In the genomic region with DNA sequence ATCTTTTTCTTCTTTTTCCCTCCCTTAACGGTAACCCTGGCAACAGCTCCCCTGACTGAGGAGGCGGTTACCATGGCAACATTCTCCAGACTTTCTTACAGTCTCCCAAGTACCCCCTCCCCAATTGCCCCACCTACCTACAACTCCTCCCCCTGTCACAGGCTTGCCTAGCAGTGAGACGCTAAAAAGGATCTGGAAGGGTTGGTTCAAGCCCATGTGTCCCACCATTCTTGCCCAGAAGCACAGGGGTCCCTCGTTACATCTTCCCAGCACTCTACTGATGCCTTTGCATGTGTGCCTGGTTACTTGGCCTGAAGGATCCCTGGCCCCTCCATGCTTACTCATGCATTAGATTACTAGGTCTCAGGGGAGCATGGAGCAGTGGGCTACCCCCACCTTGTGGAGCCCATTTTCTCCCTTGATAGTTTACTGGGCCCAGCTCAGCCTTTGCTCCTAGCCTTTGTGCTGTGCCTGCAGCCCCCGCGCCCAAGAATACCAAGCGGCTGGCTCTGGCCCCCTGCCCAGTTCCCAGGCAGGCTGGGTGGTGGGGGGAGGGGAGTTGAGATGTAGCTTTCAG, we compare ENCODE assay signal across 10 mouse cellular contexts. TPM values are rescaled to one million over a fixed set of nuclear protein-coding genes. Genes with fewer than 3 reads are reported as not detected.
DNase-seq lines count a peak whose midpoint lies in the region; ATAC-seq lines count a peak whose summit lies in the region.
"Had no signal": no experiment of that assay in that cellular context is flagged by ENCODE, and none has a peak within 500 bp of the region (broad histone marks: within the 10 kb centered on the region; RNA-seq: fewer than 3 reads in every experiment).

No protein-coding gene starts in this region.

- H3K4me2 ChIP-seq in kidney, embryonic 15.5 days, result no peak overlapping the region

- peaks cover 60% of the 10 kb centered on the region for H3K36me3 ChIP-seq in kidney, embryonic 15.5 days

- 55% methylated on average over 7 of the region's 7 CpGs for WGBS in kidney, embryonic 15.5 days

- peak overlapping the region; percentile 87 for H3K27ac ChIP-seq in kidney, embryonic 15.5 days
- H3K27ac ChIP-seq: heart, adult 2 months had no signal

- H3K9me3 ChIP-seq in kidney, embryonic 15.5 days (replicated peaks), result no peaks in the 10 kb centered on the region

- DNase-seq in kidney, adult 18-20 months, result no peak
- peak; percentile 85 to 89 for DNase-seq in cerebellum, postnatal 14 days
- DNase-seq in heart, postnatal 4 days, result peak; percentile 77
- peak; percentile 74 to 75 for DNase-seq in left cerebral cortex, postnatal 36 days (ENCODE audit: low spot score in 2 of 2)
- peak; percentile 72 to 77 for DNase-seq in right cerebral cortex, adult 2 months (ENCODE audit: low spot score in 2 of 2)
- DNase-seq in urinary bladder, postnatal 25 days (ENCODE audit: low spot score), result no peak
- no peak for DNase-seq in thymus, postnatal 10 days (ENCODE audit: low spot score in 2 of 2)

- H3K4me1 ChIP-seq in kidney, embryonic 15.5 days, result peaks cover 61% of the 10 kb centered on the region

- H3K27me3 ChIP-seq in kidney, embryonic 15.5 days, result no peaks in the 10 kb centered on the region

- no peak for ATAC-seq in kidney, embryonic 15.5 days (replicated peaks; ENCODE audit: low FRiP score)

- H3K9ac ChIP-seq in kidney, embryonic 15.5 days, result no peak overlapping the region

- H3K4me3 ChIP-seq in kidney, embryonic 15.5 days (replicated peaks), result no peak overlapping the region
- H3K4me3 ChIP-seq: heart, adult 2 months had no signal

- intact Hi-C loops in left cerebral cortex, postnatal 36 days (cut with DNase I), result no loop called here

RNA-seq across cellular contexts. Expression of gene Pea15a, which starts 5.6 kb away (rescaled TPM):
- 107 and 124 TPM in 2 replicates for polyA plus RNA-seq in kidney, embryonic 15.5 days (2015; fragmentation: Nextera tagmentation; extraction: Ambion mirVana)
- 100 to 1,000 TPM; 140 to 147 TPM for total RNA-seq in heart, postnatal 4 days (2021)
- 100 to 1,000 TPM; 409 to 413 TPM for total RNA-seq in left cerebral cortex, postnatal 36 days (2021)

RNA-seq across cellular contexts. Expression of gene Casq1, which starts 18.7 kb away (rescaled TPM):
- 6.2 and 8.9 TPM in 2 replicates for polyA plus RNA-seq in kidney, embryonic 15.5 days (2015; fragmentation: Nextera tagmentation; extraction: Ambion mirVana)
- total RNA-seq in heart, postnatal 4 days (2021), result 10 to 100 TPM; 11.9 to 18.1 TPM
- total RNA-seq in left cerebral cortex, postnatal 36 days (2021), result 1 to 10 TPM in 1 of 2 experiments, under 1 TPM in 1; 0.67 to 1.0 TPM
- total RNA-seq: MEL had no signal

RNA-seq across cellular contexts. Expression of gene Dcaf8, which starts 53.1 kb away (rescaled TPM):
- 125 and 132 TPM in 2 replicates for polyA plus RNA-seq in kidney, embryonic 15.5 days (2015; fragmentation: Nextera tagmentation; extraction: Ambion mirVana)
- 100 to 1,000 TPM; 114 to 115 TPM for total RNA-seq in heart, postnatal 4 days (2021)
- 100 to 1,000 TPM; 113 to 124 TPM for total RNA-seq in left cerebral cortex, postnatal 36 days (2021)

RNA-seq across cellular contexts. Expression of gene Atp1a4, which starts 57.3 kb away (rescaled TPM):
- 0.05 TPM in 1 of 2 replicates, not detected in the other for polyA plus RNA-seq in kidney, embryonic 15.5 days (2015; fragmentation: Nextera tagmentation; extraction: Ambion mirVana)
- under 1 TPM in 1 of 2 experiments, not detected in 1; 0.11 TPM for total RNA-seq in heart, postnatal 4 days (2021)
- total RNA-seq in left cerebral cortex, postnatal 36 days (2021), result not detected
- total RNA-seq: heart, adult 2 months; MEL had no signal

Comparison
In these comparisons a context has a peak if more than half of its experiments do, and no peak if none do; other contexts are left out.
1. DNase-seq: peak in cerebellum, postnatal 14 days (2 of 2), heart, postnatal 4 days (single experiment), left cerebral cortex, postnatal 36 days (2 of 2) and right cerebral cortex, adult 2 months (2 of 2); none in kidney, adult 18-20 months (single experiment), urinary bladder, postnatal 25 days (single experiment) and thymus, postnatal 10 days (0 of 2).
2. RNA of gene Casq1, which starts 18.7 kb away (total RNA-seq): 11.9 to 18.1 TPM in heart, postnatal 4 days; 0.67 to 1.0 TPM in left cerebral cortex, postnatal 36 days; every median in the first group is over 4 times any median in the second.